Mouse (Mus musculus): ENCODE results near the gene Ppp1ca. TPM values are rescaled to one million over a fixed set of nuclear protein-coding genes. Genes with fewer than 3 reads are reported as not detected.

Ppp1ca gene
- polyA plus RNA-seq, 1 experiment from 2014 or later = 642 TPM

DNA sequence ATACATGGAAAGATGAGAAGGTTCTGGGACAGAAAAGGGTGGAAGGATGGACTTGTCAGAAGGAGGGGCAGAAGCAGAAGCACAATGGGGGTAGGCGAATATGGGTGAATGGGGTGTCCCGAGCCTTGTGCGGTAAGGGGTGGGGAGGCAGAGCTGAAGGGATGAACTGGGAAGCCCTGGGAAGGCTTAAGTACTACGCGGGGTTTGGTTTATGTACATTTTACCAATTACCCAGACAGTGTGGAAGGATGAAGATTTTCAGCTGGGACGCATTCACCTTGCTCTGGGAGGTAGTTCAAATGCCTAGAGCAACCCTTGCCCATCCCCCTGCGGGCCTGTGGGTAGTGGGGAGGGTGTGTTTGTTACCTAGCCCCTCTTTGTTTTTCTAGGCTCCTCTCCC lies 10.3 kb downstream of the Ppp1ca start:
- Histone ChIP-seq H3K9me3 (no peaks in the 10 kb centered on the region), H3K4me2 (peak overlapping the region; percentile 97), H3K4me1 (peaks cover 23% of the 10 kb centered on the region), H3K36me3 (peaks cover 33% of the 10 kb centered on the region), H3K27ac (replicated peaks) (0 out of 2 replicates have a peak overlapping the region, but pooled peaks have one; percentile 77), H3K4me3 (peak overlapping the region; percentile 83), H3K27me3 (replicated peaks) (peaks cover 31% of the 10 kb centered on the region), H3K9ac (peak overlapping the region; percentile 93)
- ATAC-seq (ENCODE audit: extremely low read depth, insufficient number of reproducible peaks, low FRiP score, low TSS enrichment) = no peak
- WGBS = 36% methylated on average over 7 of the region's 7 CpGs

GRCm38 (mm10) chr19:4203148-4203547 lies 11.3 kb downstream of the Ppp1ca start:
- no peak overlapping the region for H3K4me3 ChIP-seq
- WGBS = 67% methylated on average over 3 of the region's 3 CpGs
- H3K36me3 ChIP-seq = peaks cover 23% of the 10 kb centered on the region
- H3K27me3 ChIP-seq (replicated peaks) = peaks cover 31% of the 10 kb centered on the region
- H3K4me2 ChIP-seq = no peak overlapping the region
- ATAC-seq (ENCODE audit: extremely low read depth, insufficient number of reproducible peaks, low FRiP score, low TSS enrichment) = no peak
- no peak overlapping the region for H3K27ac ChIP-seq (replicated peaks)
- no peaks in the 10 kb centered on the region for H3K9me3 ChIP-seq
- H3K4me1 ChIP-seq = peaks cover 22% of the 10 kb centered on the region
- peak overlapping the region; percentile 93; the same call in 1 of the 2 replicates for H3K9ac ChIP-seq

- no peak overlapping the region for H3K4me2 ChIP-seq
- peak overlapping the region; percentile 45; the same call in 1 of the 2 replicates for H3K9ac ChIP-seq
- ATAC-seq (ENCODE audit: extremely low read depth, insufficient number of reproducible peaks, low FRiP score, low TSS enrichment) = no peak
- H3K27me3 ChIP-seq (replicated peaks) = peaks cover 31% of the 10 kb centered on the region
- H3K27ac ChIP-seq (replicated peaks) = peak overlapping the region; percentile 26; the same call in 1 of the 2 replicates
- H3K36me3 ChIP-seq = peaks cover 17% of the 10 kb centered on the region
- no peaks in the 10 kb centered on the region for H3K9me3 ChIP-seq
- peaks cover 22% of the 10 kb centered on the region for H3K4me1 ChIP-seq
- H3K4me3 ChIP-seq = no peak overlapping the region
- WGBS = 60% methylated on average over 13 of the region's 13 CpGs
These were observed 11.9 kb downstream of the Ppp1ca start for GRCm38 (mm10) chr19:4203604-4204326.

GRCm38 (mm10) chr19:4204889-4205288 lies 13.0 kb downstream of the Ppp1ca start:
- 59% methylated on average over 4 of the region's 4 CpGs for WGBS
- Histone ChIP-seq H3K4me1 (peaks cover 21% of the 10 kb centered on the region), H3K4me2 (no peak overlapping the region), H3K27ac (replicated peaks) (no peak overlapping the region), H3K9me3 (no peaks in the 10 kb centered on the region), H3K9ac (no peak overlapping the region), H3K27me3 (replicated peaks) (peaks cover 32% of the 10 kb centered on the region), H3K36me3 (peaks cover 6% of the 10 kb centered on the region), H3K4me3 (no peak overlapping the region)
- ATAC-seq (ENCODE audit: extremely low read depth, insufficient number of reproducible peaks, low FRiP score, low TSS enrichment) = no peak

DNA sequence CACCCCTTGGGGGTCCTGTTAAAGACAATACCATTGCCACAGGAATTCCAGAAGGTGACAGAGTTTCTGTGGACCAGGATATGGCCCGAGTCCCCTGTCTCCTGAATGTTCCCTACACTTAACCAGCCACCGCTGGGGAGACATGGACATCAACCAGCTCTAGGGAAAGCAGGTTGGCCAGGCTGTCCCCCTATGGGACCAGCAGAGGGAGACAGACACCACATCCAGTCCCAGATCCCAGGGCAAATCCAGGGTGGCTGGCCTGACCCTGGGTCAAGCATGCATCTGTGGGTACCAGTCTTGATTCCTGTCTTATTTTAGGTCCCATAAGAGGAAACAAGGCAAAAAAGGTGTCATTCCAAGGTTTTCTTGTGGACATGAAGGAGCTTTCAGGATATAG lies 15.1 kb downstream of the Ppp1ca start:
- 0 out of 2 replicates have a peak overlapping the region, but pooled peaks have one; percentile 8 for H3K9ac ChIP-seq
- no peaks in the 10 kb centered on the region for H3K36me3 ChIP-seq
- 3% methylated on average over 2 of the region's 2 CpGs for WGBS
- H3K4me1 ChIP-seq = peaks cover 6% of the 10 kb centered on the region
- no peak overlapping the region for H3K4me2 ChIP-seq
- H3K4me3 ChIP-seq = no peak overlapping the region
- no peak for ATAC-seq (ENCODE audit: extremely low read depth, insufficient number of reproducible peaks, low FRiP score, low TSS enrichment)
- H3K9me3 ChIP-seq = no peaks in the 10 kb centered on the region
- H3K27ac ChIP-seq (replicated peaks) = no peak overlapping the region
- peaks cover 53% of the 10 kb centered on the region for H3K27me3 ChIP-seq (replicated peaks)

DNA sequence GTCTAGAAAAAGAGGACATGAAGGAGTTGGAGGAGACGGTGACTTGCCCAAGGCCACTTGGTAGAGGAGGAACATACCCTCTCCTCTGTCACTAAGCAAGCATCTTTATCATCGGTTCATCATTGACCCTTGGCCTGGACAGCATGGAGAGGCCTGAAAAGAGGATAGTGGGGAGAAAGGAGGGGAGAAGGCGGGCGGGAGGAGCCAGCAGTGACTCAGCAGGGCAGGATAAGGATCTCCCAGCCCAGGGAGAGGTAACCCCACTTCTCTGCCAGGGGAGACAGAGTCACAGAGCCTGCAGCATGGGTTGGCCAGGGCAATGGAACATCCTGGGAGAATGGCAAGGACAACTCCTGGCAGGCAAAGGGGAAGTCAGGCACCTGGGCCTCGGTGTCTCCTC lies 16.7 kb downstream of the Ppp1ca start:
- Histone ChIP-seq H3K27ac (replicated peaks) (no peak overlapping the region), H3K27me3 (replicated peaks) (peaks cover 65% of the 10 kb centered on the region), H3K9me3 (no peaks in the 10 kb centered on the region), H3K4me1 (peaks cover 15% of the 10 kb centered on the region), H3K4me3 (no peak overlapping the region), H3K36me3 (no peaks in the 10 kb centered on the region), H3K9ac (no peak overlapping the region), H3K4me2 (no peak overlapping the region)
- 73% methylated on average over 5 of the region's 5 CpGs for WGBS
- no peak for ATAC-seq (ENCODE audit: extremely low read depth, insufficient number of reproducible peaks, low FRiP score, low TSS enrichment)

- ATAC-seq (ENCODE audit: extremely low read depth, insufficient number of reproducible peaks, low FRiP score, low TSS enrichment) = no peak
- no peaks in the 10 kb centered on the region for H3K9me3 ChIP-seq
- peaks cover 71% of the 10 kb centered on the region for H3K27me3 ChIP-seq (replicated peaks)
- no peak overlapping the region for H3K27ac ChIP-seq (replicated peaks)
- no peaks in the 10 kb centered on the region for H3K36me3 ChIP-seq
- no peak overlapping the region for H3K9ac ChIP-seq
- peaks cover 48% of the 10 kb centered on the region for H3K4me1 ChIP-seq
- no peak overlapping the region for H3K4me3 ChIP-seq
- H3K4me2 ChIP-seq = no peak overlapping the region
- 28% methylated on average over 4 of the region's 4 CpGs for WGBS
These were observed 20.2 kb downstream of the Ppp1ca start for GRCm38 (mm10) chr19:4211891-4212588.

DNA sequence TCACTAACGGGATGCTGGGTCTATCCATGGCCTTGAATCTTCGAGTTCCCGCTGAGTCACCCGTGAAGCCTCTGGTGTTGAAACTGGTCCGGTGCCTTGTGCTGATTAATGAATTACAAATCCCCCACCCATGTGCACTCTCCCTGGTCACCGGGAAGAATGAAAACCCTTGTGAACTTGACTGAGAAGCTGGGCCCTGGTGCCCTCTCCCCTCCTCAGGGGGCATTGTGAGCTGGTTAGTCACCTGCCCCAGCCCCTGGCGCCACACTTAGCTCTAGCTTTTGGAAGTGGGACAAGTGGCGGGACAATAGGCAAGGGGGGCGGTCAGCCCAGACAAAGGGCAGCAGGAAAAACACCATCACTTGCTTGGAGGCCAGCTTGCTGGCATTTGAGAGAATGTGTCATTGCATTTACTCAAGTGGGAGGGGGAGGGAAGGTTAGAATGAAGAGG lies 21.7 kb downstream of the Ppp1ca start:
- WGBS = 7% methylated on average over 9 of the region's 9 CpGs
- no peak for ATAC-seq (ENCODE audit: extremely low read depth, insufficient number of reproducible peaks, low FRiP score, low TSS enrichment)

DNA sequence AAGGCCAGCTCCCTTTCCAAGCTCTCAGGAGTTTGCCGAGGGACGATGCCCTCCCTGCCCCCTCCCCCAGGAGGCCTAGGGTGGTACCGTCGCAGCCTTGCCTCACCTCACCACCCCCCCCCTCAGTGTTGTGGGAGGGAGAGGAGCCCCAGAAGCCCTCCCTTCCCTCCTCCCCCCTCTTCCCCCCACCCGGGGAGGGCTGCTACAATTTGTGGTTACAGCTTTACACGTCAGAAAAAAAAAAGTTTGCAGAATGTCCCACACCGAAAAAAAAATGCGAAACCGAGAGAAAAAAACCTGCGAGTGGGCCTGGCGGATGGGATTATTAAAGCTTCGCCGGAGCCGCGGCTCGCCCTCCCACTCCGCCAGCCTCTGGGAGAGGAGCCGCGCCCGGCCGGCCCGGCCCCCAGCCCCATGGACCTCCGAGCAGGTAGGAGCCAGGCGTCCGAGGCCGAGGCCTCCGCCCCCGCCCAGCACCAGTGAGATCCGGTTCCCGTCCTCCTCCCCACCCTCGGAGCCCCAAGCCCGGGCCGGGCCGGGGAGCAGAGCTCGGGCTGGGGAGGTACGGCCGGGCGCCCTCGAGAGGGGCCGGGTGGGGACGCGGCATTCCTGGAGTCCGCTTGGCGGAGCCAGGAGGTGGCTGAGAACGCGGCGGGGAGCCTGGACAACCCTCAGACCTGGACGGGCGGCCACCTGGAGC lies 22.4 kb downstream of the Ppp1ca start, which contains the start of the genes Clcf1 and AC109138.7:
Gene Clcf1 (plus strand): TSS at position 168 of the 700 bp plus-strand sequence.
Gene AC109138.7 (plus strand): TSS at position 287 of the 700 bp plus-strand sequence.
- no peaks in the 10 kb centered on the region for H3K9me3 ChIP-seq
- H3K36me3 ChIP-seq = no peaks in the 10 kb centered on the region
- 0 out of 2 replicates have a peak, but pooled peaks have one; percentile 20 for ATAC-seq (ENCODE audit: extremely low read depth, insufficient number of reproducible peaks, low FRiP score, low TSS enrichment)
- 0% methylated on average over 49 of the region's 49 CpGs for WGBS
- peak within 1 kb of the TSS; percentile 74 for H3K4me3 ChIP-seq
- H3K27ac ChIP-seq (replicated peaks) = peak within 1 kb of the TSS; percentile 73
- H3K27me3 ChIP-seq (replicated peaks) = peaks cover 89% of the 10 kb centered on the region
- peaks cover 58% of the 10 kb centered on the region for H3K4me1 ChIP-seq
- peak within 1 kb of the TSS; percentile 99 for H3K4me2 ChIP-seq
- peak within 1 kb of the TSS; percentile 89 for H3K9ac ChIP-seq

More for the DNA sequence above, 21.7 kb downstream of the Ppp1ca start:
- peaks cover 55% of the 10 kb centered on the region for H3K4me1 ChIP-seq
- H3K27ac ChIP-seq (replicated peaks) = peak overlapping the region; percentile 12; the same call in 1 of the 2 replicates
- peaks cover 86% of the 10 kb centered on the region for H3K27me3 ChIP-seq (replicated peaks)
- peak overlapping the region; percentile 74 for H3K4me3 ChIP-seq
- H3K9me3 ChIP-seq = no peaks in the 10 kb centered on the region
- peak overlapping the region; percentile 99 for H3K4me2 ChIP-seq
- no peaks in the 10 kb centered on the region for H3K36me3 ChIP-seq
- H3K9ac ChIP-seq = peak overlapping the region; percentile 89

DNA sequence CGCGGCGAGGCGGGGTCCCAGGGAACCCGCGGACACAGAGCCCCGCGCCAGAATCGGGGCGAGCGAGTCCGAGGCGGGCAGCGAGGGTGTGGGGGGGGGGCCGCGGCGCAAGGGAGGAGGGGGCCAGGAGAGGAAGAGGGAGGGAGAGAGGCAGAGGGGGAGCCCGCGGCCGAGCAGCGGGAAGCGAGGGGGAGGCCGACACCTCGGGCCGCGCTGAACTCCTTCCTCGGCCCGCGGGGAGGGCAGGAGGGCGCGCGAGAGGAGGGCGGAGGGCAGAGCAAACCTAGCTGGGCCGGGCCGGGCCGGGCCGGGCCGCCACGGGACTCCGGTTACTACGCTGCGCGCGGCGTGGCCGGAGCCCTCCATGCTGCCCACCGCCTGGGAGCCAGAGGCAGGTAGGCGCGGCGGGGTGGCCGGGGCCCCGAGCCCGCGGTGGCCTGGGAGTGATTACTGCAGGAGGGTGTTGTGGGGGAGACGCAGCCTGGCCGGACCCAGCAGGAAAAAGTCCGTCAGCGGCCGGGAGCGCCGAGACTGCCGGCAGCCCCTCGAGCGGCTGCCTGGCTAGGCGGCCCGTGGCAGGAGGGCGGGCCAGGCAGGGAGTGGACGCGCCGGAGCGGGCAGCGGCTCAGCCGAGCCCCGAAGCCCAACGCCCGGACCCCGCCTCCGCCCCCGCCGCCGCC lies 23.0 kb downstream of the Ppp1ca start:
- ATAC-seq (ENCODE audit: extremely low read depth, insufficient number of reproducible peaks, low FRiP score, low TSS enrichment) = 0 out of 2 replicates have a peak, but pooled peaks have one; percentile 12
- Histone ChIP-seq H3K4me2 (peak overlapping the region; percentile 99), H3K27me3 (replicated peaks) (peaks cover 92% of the 10 kb centered on the region), H3K4me1 (peaks cover 64% of the 10 kb centered on the region), H3K9ac (peak overlapping the region; percentile 89), H3K9me3 (no peaks in the 10 kb centered on the region), H3K36me3 (no peaks in the 10 kb centered on the region), H3K4me3 (peak overlapping the region; percentile 74), H3K27ac (replicated peaks) (peak overlapping the region; percentile 73)
- under 1% methylated on average over 36 of the region's 81 CpGs for WGBS

Data from heart, embryonic 13.5 days (tissue).